Mouse (Mus musculus): ENCODE results near the gene Sptlc2. TPM values are rescaled to one million over a fixed set of nuclear protein-coding genes. Genes with fewer than 3 reads are reported as not detected.

Gene Sptlc2
- polyA plus RNA-seq, 1 experiment from 2014 or later: 67.6 TPM

DNA sequence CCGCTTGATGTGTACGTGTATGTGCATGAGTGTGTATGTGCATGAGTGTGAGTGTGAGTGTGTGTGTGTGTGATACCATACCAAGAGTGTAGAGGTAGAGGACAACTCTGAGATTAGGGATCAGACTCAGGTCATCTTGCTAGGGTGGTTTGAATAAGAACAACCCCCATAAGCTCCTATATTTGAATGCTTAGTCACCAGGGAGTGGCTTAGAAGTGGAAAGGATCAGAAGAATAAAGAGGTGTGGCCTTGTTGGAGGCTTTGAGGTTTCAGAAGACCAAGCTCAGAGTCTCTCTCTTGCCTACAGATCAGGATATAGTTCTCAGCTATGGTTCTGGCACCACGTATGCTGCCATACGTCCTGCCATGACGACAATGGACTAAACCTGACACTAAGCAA, 131.5 kb downstream of the Sptlc2 start:
- no peaks in the 10 kb centered on the region for H3K27me3 ChIP-seq (replicated peaks; ENCODE audit: control insufficient read depth, insufficient read depth, low read length)
- no peak overlapping the region for H3K4me2 ChIP-seq (ENCODE audit: low read length)
- H3K36me3 ChIP-seq (ENCODE audit: control insufficient read depth, insufficient read depth): peaks cover 58% of the 10 kb centered on the region
- H3K4me1 ChIP-seq (replicated peaks; ENCODE audit: control insufficient read depth, insufficient read depth, low read length): no peaks in the 10 kb centered on the region
- H3K9ac ChIP-seq (replicated peaks; ENCODE audit: low read depth, low read length): no peak overlapping the region
- no peak overlapping the region for H3K4me3 ChIP-seq (replicated peaks; ENCODE audit: low read length)
- no peak for ATAC-seq
- 97% methylated on average over 5 of the region's 5 CpGs for WGBS
- no peaks in the 10 kb centered on the region for H3K9me3 ChIP-seq (ENCODE audit: control insufficient read depth, low read length)
- no peak overlapping the region for H3K27ac ChIP-seq (ENCODE audit: low read length)

Small RNAs within 50 kb of the gene (microRNA-seq; reads per million reads assigned to microRNA genes)
- not detected for gene Gm47293
- 36.8 reads per million, percentile 40 among the genes with 10 or more reads in this experiment for gene Mir3068

Other genes starting within 250 kb of the Sptlc2 start
- 26.8 and 30.0 TPM in 2 replicates for gene Gstz1, start 241.2 kb downstream of the Sptlc2 start, polyA plus RNA-seq (2015; fragmentation: Nextera tagmentation; extraction: Ambion mirVana)
- 12.7 and 13.4 TPM in 2 replicates for gene Pomt2, start 240.4 kb downstream of the Sptlc2 start, polyA plus RNA-seq (2015; fragmentation: Nextera tagmentation; extraction: Ambion mirVana)
- 1.1 and 1.3 TPM in 2 replicates for gene Samd15, start 188.6 kb downstream of the Sptlc2 start, polyA plus RNA-seq (2015; fragmentation: Nextera tagmentation; extraction: Ambion mirVana)
- gene Tmed8, start 187.9 kb downstream of the Sptlc2 start, polyA plus RNA-seq (2015; fragmentation: Nextera tagmentation; extraction: Ambion mirVana): 4.7 and 5.1 TPM in 2 replicates
- gene Noxred1, start 149.6 kb downstream of the Sptlc2 start, polyA plus RNA-seq (2015; fragmentation: Nextera tagmentation; extraction: Ambion mirVana): 1.6 TPM in 2 replicates
- gene Vipas39, start 122.1 kb downstream of the Sptlc2 start, polyA plus RNA-seq (2015; fragmentation: Nextera tagmentation; extraction: Ambion mirVana): 79.1 and 80.9 TPM in 2 replicates
- gene Ahsa1, start 121.9 kb downstream of the Sptlc2 start, polyA plus RNA-seq (2015; fragmentation: Nextera tagmentation; extraction: Ambion mirVana): 222 TPM in 2 replicates
- gene Ism2, start 88.7 kb downstream of the Sptlc2 start, polyA plus RNA-seq (2015; fragmentation: Nextera tagmentation; extraction: Ambion mirVana): 0.62 and 1.1 TPM in 2 replicates
- 211 and 233 TPM in 2 replicates for gene Slirp, start 55.5 kb upstream of the Sptlc2 start, polyA plus RNA-seq (2015; fragmentation: Nextera tagmentation; extraction: Ambion mirVana)
- 42.3 and 47.1 TPM in 2 replicates for gene Alkbh1, start 55.7 kb upstream of the Sptlc2 start, polyA plus RNA-seq (2015; fragmentation: Nextera tagmentation; extraction: Ambion mirVana)
- 116 and 131 TPM in 2 replicates for gene Snw1, start 83.9 kb upstream of the Sptlc2 start, polyA plus RNA-seq (2015; fragmentation: Nextera tagmentation; extraction: Ambion mirVana)
- gene Gm5788, start 106.4 kb upstream of the Sptlc2 start, polyA plus RNA-seq (2015; fragmentation: Nextera tagmentation; extraction: Ambion mirVana): not detected in 2 replicates
- gene Gm8300, start 126.0 kb upstream of the Sptlc2 start, polyA plus RNA-seq (2015; fragmentation: Nextera tagmentation; extraction: Ambion mirVana): not detected in 2 replicates
- not detected in 2 replicates for gene Oog1, start 214.3 kb upstream of the Sptlc2 start, polyA plus RNA-seq (2015; fragmentation: Nextera tagmentation; extraction: Ambion mirVana)
- not detected in 2 replicates for gene Gm4027, start 230.5 kb upstream of the Sptlc2 start, polyA plus RNA-seq (2015; fragmentation: Nextera tagmentation; extraction: Ambion mirVana)

All from forebrain, embryonic 16.5 days (tissue).